Mouse (Mus musculus) retina, postnatal 7 days (tissue): ENCODE data around the gene Btbd35f16.
"Not testable (repeated sequence)": the region's sequence is repeated elsewhere in the genome, so short reads cannot be mapped to it uniquely, and the experiment has no call there.

Experiments
- DNase-seq: peaks from one replicate; pipeline ENCODE4 v3.0.0-alpha.2; 2012; ENCODE audit warnings: low read depth, low spot score

Btbd35f16 gene

DNA sequence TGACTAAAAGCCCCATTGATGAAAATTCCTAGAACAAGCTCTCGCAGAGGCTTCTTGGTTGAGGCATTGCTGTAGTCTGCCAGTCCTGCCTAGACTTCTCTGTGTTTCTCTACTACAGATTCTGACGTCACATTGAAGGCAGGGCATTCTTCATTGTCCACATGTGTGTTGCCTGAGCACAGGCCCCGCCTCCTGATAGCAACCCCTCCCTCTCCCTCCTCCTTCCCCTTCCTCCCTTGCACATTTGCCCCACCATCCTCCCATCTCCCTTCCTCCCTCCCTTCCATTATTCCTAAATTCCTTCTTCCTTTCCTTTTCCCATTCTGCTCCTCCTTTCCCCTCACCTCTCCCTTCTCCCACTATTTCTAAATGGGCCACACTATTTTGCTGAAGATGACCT, at the start of gene Btbd35f16:
TSS of gene Btbd35f16 (minus strand) at position 101 of the 400 bp plus-strand sequence.
- not testable (repeated sequence) for DNase-seq
